Mouse (Mus musculus) retina, postnatal 7 days (tissue): ENCODE data around the gene Ar.

Experiments
- DNase-seq: peaks from one replicate; pipeline ENCODE4 v3.0.0-alpha.2; 2012; ENCODE audit warnings: low read depth, low spot score

The Ar gene

GRCm38 (mm10) chrX:98148531-98149342 lies at the start of gene Ar:
TSS of gene Ar (plus strand) at chrX:98148769.
- DNase-seq, result no peak

DNA sequence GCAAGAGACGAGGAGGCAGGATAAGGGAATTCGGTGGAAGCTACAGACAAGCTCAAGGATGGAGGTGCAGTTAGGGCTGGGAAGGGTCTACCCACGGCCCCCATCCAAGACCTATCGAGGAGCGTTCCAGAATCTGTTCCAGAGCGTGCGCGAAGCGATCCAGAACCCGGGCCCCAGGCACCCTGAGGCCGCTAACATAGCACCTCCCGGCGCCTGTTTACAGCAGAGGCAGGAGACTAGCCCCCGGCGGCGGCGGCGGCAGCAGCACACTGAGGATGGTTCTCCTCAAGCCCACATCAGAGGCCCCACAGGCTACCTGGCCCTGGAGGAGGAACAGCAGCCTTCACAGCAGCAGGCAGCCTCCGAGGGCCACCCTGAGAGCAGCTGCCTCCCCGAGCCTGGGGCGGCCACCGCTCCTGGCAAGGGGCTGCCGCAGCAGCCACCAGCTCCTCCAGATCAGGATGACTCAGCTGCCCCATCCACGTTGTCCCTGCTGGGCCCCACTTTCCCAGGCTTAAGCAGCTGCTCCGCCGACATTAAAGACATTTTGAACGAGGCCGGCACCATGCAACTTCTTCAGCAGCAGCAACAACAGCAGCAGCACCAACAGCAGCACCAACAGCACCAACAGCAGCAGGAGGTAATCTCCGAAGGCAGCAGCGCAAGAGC lies 1.3 kb downstream of the Ar start:
- no peak for DNase-seq

- DNase-seq, result no peak
These were observed 2.0 kb downstream of the Ar start for GRCm38 (mm10) chrX:98150393-98151119.

- DNase-seq, result no peak
These were observed 41.2 kb downstream of the Ar start for GRCm38 (mm10) chrX:98189759-98190158.

GRCm38 (mm10) chrX:98205766-98206165 lies 57.2 kb downstream of the Ar start:
- DNase-seq, result no peak

- DNase-seq, result no peak
These were observed 58.6 kb downstream of the Ar start for GRCm38 (mm10) chrX:98207166-98207565.

- no peak for DNase-seq
These were observed 67.5 kb downstream of the Ar start for GRCm38 (mm10) chrX:98216103-98216502.

DNA sequence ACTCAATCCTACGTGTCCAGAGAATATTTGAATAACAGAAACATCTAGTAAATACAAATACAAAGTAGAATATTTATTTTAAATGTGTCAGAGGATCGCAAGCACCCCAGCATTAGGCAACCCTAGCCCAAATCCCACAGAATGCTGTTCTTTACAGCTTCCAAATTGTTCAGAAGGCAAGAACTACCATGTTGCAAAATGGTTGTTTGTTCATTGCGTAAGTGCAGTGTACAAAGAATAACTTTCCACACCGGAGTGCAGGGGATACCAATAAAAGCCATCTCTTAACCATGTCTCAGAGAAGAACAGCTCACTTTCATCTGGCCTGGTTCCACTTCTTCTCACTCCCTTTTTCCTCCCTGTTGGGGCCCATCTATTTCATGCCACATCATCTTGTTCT lies 90.4 kb downstream of the Ar start:
- no peak for DNase-seq

GRCm38 (mm10) chrX:98245108-98245507 lies 96.5 kb downstream of the Ar start:
- no peak for DNase-seq

DNA sequence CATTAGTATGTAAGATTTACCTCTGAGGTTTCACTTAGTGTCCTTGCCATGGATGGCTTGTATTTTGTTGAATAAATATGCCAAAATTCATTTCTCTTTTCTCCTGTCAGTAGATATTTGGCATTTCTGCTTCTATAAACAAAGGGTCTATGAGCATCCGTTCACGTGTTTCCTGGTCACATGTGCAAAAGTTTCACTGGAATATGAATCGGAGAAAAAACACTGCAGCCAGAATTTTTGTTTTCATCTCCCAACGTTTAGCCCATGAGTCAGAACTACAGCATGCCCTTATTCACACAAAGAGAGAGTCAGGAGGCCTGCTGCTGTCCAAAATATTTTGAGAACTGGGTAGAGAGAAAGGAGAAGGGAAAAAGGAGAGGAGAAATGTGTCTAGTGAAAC lies 99.8 kb downstream of the Ar start:
- DNase-seq, result no peak

DNA sequence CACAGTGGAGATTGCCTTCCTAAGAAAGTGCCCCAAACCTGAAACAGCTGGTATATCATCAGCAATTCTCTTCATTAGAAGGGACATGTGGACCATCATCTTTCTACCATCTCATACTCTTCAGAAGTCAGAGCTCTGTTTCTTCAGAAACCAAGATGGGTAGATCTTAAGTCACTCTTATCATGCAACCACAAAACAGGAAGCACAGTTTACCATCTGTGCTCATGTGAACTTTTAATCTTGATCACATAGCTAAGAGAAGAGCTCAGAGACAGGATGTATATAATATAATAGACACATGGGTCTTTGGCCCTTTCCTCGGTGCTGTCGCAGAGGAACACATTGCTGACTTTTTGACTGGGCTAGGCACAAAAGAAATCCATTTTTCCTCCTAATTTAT lies 111.1 kb downstream of the Ar start:
- DNase-seq, result no peak

DNA sequence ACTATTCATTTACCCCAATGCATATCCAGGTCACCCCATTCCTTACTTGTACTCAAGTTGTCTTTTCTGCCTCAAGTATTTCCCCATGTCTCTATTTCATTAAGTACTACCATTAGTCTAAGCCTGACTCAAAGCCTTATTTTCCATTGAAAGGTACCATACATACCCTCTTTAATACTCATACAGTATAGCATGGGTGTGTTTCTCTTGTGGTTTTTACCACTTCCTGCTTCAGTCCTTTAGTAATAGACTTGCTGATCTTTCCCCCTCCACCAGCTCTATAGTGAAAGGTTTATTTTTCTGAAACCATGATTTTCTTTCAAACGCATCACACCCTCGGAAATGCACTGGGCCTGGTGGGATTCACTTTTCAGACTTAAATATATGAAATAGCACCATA lies 117.2 kb downstream of the Ar start:
- no peak for DNase-seq

DNA sequence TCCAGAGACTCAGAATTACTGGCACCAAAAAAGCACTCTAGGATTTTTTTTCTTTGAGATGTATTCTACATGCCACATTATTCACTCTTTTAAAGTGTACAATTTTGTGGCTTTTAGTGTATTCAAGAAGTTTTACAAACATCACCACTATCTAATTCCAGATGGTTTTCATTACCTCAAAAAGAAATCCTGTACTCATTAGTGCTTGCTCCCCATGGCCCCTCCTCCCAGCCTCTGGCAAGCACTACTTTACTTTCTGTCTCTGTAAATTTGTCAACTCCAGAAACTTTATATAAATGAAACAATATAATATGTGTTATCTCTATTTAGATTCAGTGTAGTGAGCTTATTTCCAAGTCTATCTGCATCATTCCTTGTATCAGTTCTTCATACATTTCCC lies 122.8 kb downstream of the Ar start:
- DNase-seq, result no peak

DNA sequence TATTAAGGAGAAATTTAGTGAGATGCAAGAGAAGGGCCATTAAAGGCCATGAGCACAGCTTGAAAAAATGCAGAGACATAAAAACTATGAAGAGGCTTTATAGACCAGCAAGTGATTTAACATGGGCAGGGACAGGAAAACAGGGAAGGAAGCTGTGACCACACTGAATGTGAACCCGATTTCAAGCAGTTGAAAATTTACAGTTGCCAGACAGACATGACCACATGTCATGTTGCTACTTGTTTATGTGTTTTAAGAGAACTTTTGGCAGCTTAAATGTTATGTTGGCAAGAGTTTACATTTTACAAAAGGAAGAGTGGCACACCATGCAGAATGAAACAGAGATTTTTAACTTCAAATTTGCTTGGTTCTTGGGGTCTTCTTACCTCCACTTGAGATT lies 143.2 kb downstream of the Ar start:
- DNase-seq, result no peak

DNA sequence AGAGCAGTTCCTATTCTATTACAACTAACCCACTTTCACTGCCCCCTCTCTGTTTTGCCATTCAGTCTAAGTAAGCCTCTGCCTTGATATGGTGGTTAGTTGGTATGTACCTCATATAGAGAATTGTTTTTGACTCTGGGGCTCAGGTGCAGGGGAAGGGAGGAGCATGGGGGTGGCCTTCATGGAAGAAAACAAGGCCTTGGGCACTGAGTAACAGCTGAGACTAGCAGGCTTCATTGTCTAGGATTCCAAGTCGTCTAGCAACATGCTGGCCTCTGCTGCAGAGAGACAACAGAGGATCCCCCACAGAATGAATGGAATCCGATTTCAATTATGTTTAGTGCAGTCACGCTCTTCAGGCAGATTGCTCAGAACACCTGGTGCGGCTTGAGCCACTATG lies 152.1 kb downstream of the Ar start:
- DNase-seq, result no peak

DNA sequence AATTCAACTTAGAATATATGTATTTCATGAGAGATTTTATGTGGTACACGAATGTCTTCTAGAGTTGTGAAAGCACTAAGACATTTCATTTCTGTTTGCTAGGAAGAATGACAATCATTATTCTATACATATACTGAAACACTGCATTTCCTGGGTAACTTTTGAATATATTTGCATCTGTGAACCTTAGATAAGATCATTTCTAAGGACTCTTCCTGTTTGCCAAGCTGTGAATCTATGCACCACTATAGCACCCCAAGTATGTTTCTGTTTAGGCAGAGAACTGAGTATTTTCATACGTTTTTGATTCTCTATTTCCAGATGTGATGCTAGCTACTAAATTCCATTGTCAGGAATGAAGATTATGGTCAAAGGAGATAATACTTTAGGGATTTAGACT lies 153.4 kb downstream of the Ar start:
- DNase-seq, result no peak

- no peak for DNase-seq
These were observed 167.4 kb downstream of the Ar start for GRCm38 (mm10) chrX:98315961-98316360.

- DNase-seq, result no peak
These were observed 168.9 kb downstream of the Ar start for GRCm38 (mm10) chrX:98317483-98317882.

GRCm38 (mm10) chrX:98323105-98323504 lies 174.5 kb downstream of the Ar start:
- no peak for DNase-seq

- no peak for DNase-seq
These were observed 198.9 kb downstream of the Ar start for GRCm38 (mm10) chrX:98347481-98347880.

DNA sequence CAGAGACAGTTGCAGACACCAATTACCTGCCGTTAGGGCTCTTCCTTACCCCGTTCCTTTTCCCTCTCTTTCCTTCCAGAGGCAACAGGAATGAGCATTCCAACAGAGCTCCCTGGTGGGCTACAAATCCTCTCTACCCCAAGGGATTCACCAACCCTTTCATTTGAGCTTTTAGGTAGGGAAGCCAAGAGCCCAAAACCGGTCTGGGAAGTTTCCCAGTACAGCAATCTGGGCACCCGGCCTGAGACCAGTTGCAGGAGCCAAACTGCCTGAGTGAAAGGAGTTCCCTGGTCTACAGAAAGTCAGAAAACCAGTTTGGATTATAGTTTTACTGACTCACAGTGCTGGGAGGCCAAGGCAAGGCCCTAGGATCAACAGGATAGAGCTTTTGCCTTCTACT lies 199.5 kb downstream of the Ar start:
- no peak for DNase-seq
